Mouse (Mus musculus) subcutaneous adipose tissue, adult 2 months (tissue): ENCODE data around the gene Crisp4. TPM values are rescaled to one million over a fixed set of nuclear protein-coding genes. Genes with fewer than 3 reads are reported as not detected.

Experiments
- polyA plus RNA-seq: library from polyadenylated mRNA; depleted of rRNA; stranded (reverse); fragments of >200 nt; gene quantifications from 2 replicates; pipeline ENCODE4 v1.2.3, GENCODE M21; 2012; ENCODE audit warnings: low replicate concordance; rRNA removed

The Crisp4 gene
- polyA plus RNA-seq = not detected in 2 replicates

GRCm38 (mm10) chr1:18145802-18146201 lies at the start of gene Crisp4:
Gene Crisp4 (minus strand): TSS chr1:18145902.

Other genes with a start within 250 kb of the Crisp4 start
- gene Defb18, start 91.5 kb upstream of the Crisp4 start, polyA plus RNA-seq = 2.2 TPM in 1 of 2 replicates, not detected in the other
- not detected in 2 replicates for gene Defb41, start 119.2 kb upstream of the Crisp4 start, polyA plus RNA-seq